In the genomic region with DNA sequence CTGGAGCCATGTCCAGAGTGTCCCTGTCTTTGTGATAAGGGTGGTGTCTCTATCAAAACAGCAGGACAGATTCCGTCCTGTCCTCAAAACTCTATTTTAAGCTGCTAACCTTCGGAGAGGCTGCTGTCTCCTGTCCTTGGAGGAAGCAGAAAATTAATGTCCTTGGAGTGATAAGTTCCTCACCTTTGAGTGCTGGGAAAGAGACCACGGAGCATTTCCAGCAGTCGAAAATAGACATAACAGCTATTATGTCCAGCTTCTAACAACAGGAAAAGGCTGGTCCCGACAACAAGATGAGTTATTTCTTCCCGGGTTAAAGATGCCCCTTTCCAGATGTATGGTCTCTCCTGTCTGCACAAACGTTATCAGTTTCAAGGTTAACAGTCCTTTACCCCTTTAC, we compare ENCODE assay signal across 32 mouse cellular contexts. TPM values are rescaled to one million over a fixed set of nuclear protein-coding genes. Genes with fewer than 3 reads are reported as not detected.
"Had no signal": no experiment of that assay in that cellular context is flagged by ENCODE, and none has a peak within 500 bp of the region (broad histone marks: within the 10 kb centered on the region; RNA-seq: fewer than 3 reads in every experiment).

No protein-coding gene starts in this region.

- H3K27ac ChIP-seq: embryonic facial prominence, embryonic 10.5 days; embryonic facial prominence, embryonic 12.5 days; embryonic facial prominence, embryonic 13.5 days; embryonic facial prominence, embryonic 15.5 days; forebrain, embryonic 10.5 days; forebrain, embryonic 12.5 days; forebrain, embryonic 13.5 days; forebrain, embryonic 15.5 days; gastrocnemius, adult 2 months had no signal

- DNase-seq: cerebellum, adult 2 months; cerebellum, adult 8-10 months; cerebellum, adult 9-10 months; cerebellum, adult 9-11 months; cerebellum, postnatal 10 days; cerebellum, postnatal 14 days; cerebellum, postnatal 25 days; cerebellum, postnatal 36 days; embryo, embryonic 11 days; forebrain, postnatal 0 days; gastrocnemius, adult 2 months; gastrocnemius, postnatal 10 days; gastrocnemius, postnatal 14 days; gastrocnemius, postnatal 25 days; heart, adult 11 months; heart, adult 18-20 months had no signal

- H3K4me1 ChIP-seq: embryonic facial prominence, embryonic 12.5 days; embryonic facial prominence, embryonic 13.5 days; embryonic facial prominence, embryonic 15.5 days had no signal

- H3K36me3 ChIP-seq: embryonic facial prominence, embryonic 10.5 days; embryonic facial prominence, embryonic 12.5 days; embryonic facial prominence, embryonic 13.5 days; embryonic facial prominence, embryonic 15.5 days; forebrain, embryonic 10.5 days; forebrain, embryonic 12.5 days; forebrain, embryonic 15.5 days had no signal

- H3K4me3 ChIP-seq: embryonic facial prominence, embryonic 10.5 days; embryonic facial prominence, embryonic 12.5 days; embryonic facial prominence, embryonic 13.5 days; embryonic facial prominence, embryonic 15.5 days; erythroblast, embryonic 14.5 days; forebrain, embryonic 10.5 days; forebrain, embryonic 12.5 days; forebrain, embryonic 13.5 days; forebrain, embryonic 15.5 days; gastrocnemius, adult 2 months had no signal

- H3K27me3 ChIP-seq: forebrain, embryonic 12.5 days; forebrain, embryonic 15.5 days had no signal

RNA-seq across cellular contexts. Expression of gene Sult2b1, which starts 9.2 kb away (rescaled TPM):
- polyA plus RNA-seq: erythroblast, embryonic 14.5 days had no signal

RNA-seq across cellular contexts. Expression of gene Spaca4, which starts 49.6 kb away (rescaled TPM):
- polyA plus RNA-seq: cerebellum, adult 2 months; cortical plate, adult 2 months; embryonic facial prominence, embryonic 11.5 days; embryonic facial prominence, embryonic 12.5 days; embryonic facial prominence, embryonic 13.5 days; embryonic facial prominence, embryonic 14.5 days; erythroblast, embryonic 14.5 days; forebrain, embryonic 11.5 days; forebrain, embryonic 12.5 days; forebrain, embryonic 13.5 days; forebrain, embryonic 14.5 days; forebrain, embryonic 15.5 days; forebrain, embryonic 16.5 days; forebrain, postnatal 0 days; frontal cortex, adult 2 months had no signal
